Mouse (Mus musculus): ENCODE data around the gene Otulin.

DNA sequence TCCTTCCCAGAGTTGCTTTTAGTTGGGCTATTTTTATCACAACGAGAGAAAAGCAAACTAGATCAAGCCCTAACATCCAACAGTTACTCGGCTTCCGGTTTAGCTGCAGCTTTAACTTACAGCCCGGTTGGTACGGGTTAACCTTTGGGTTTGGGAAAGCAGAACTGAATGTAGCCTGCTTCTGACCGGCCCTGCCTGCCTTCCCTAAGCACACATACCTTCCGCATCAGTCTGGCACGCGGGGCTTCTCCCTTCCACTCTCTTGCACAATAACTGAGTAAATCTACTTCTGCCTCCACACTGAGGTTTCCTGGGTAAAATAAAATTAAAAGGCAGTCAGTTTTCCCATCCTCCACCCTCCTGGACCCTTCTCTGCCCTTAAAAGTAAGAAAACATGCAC lies 33.6 kb upstream of the Otulin start:
- TF ChIP-seq CTCF (IDR thresholded peaks at IDR 0.05; ENCODE audit: borderline replicate concordance, control insufficient read depth, extremely low read depth, insufficient read depth, low read length, poor library complexity) (no peak), POLR2A (IDR thresholded peaks at IDR 0.05; ENCODE audit: control insufficient read depth, extremely low read depth, insufficient read depth, low read length, poor library complexity) (no peak)
